Mouse (Mus musculus) testis, adult 2 months (tissue): ENCODE measurements around the gene Tmem132a. TPM values are rescaled to one million over a fixed set of nuclear protein-coding genes. Genes with fewer than 3 reads are reported as not detected.

Experiments
- H3K27ac ChIP-seq: fragments of 200-500 bp; 2 replicates; pipeline ENCODE4 v1.5.1; 2012; ENCODE audit warnings: low read depth, low read length; ENCODE audit not compliant: control insufficient read depth, insufficient read depth
- H3K27me3 ChIP-seq: fragments of 200-500 bp; 2 replicates; pipeline ENCODE4 v1.6.1; 2012; ENCODE audit warnings: mild to moderate bottlenecking, low read length, moderate library complexity; ENCODE audit not compliant: control insufficient read depth, insufficient read depth
- H3K36me3 ChIP-seq: fragments of 200-500 bp; 2 replicates; pipeline ENCODE4 v1.6.1; 2012; ENCODE audit warnings: mild to moderate bottlenecking, low read length; ENCODE audit not compliant: control insufficient read depth, insufficient read depth
- H3K4me1 ChIP-seq: fragments of 200-500 bp; 2 replicates; pipeline ENCODE4 v1.6.1; 2012; ENCODE audit warnings: low read length; ENCODE audit not compliant: control insufficient read depth, insufficient read depth
- H3K4me3 ChIP-seq: fragments of 200-500 bp; 2 replicates; pipeline ENCODE4 v1.5.1; 2012; ENCODE audit warnings: low read depth, mild to moderate bottlenecking, low read length, moderate library complexity, mixed read lengths; ENCODE audit not compliant: control insufficient read depth
- CTCF ChIP-seq: fragments of 200-500 bp; IDR thresholded peaks from 2 replicates; pipeline ENCODE4 v1.5.1; 2012; ENCODE audit warnings: low read depth, mild to moderate bottlenecking, inconsistent platforms, low read length, moderate library complexity; ENCODE audit not compliant: control insufficient read depth, insufficient read depth, insufficient replicate concordance
- POLR2A ChIP-seq: fragments of 200-500 bp; IDR thresholded peaks from 2 replicates; pipeline ENCODE4 v1.6.1; 2012; ENCODE audit warnings: low read depth, mild to moderate bottlenecking, inconsistent platforms, low read length, moderate library complexity; ENCODE audit not compliant: control insufficient read depth
- polyA plus RNA-seq: library from polyadenylated mRNA; depleted of rRNA; stranded (reverse); fragments of >200 nt; gene quantifications from 2 replicates; pipeline ENCODE4 v1.2.3, GENCODE M21; 2012

Gene Tmem132a
- polyA plus RNA-seq, 1 experiment = 2.6 TPM

DNA sequence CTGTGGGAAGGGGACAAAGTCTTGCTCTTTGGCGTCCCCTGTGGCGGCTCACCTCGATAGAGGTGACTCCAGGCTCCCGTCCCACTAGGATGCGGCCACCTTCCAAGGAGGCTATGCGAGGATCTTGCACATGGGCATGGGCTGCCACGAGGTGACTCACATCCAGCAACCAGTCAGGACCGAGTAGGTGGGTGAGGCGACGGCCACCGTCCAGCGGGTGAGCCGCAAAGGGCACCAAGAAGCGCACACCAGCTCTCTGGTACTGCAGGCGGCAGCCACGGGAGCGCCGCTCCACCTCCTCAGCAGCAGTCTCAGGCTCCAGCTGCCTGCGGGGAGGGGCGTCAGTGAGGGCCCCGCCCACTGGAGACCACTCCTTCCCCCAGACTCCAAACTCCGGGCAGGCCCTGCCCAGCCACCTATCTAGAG, 9.7 kb downstream of the Tmem132a start:
- Histone ChIP-seq H3K4me3 (no peak overlapping the region), H3K27me3 (no peaks in the 10 kb centered on the region), H3K27ac (no peak overlapping the region), H3K4me1 (peaks cover 5% of the 10 kb centered on the region), H3K36me3 (no peaks in the 10 kb centered on the region)
- TF ChIP-seq POLR2A (no peak), CTCF (no peak)

- no peaks in the 10 kb centered on the region for H3K27me3 ChIP-seq
- H3K27ac ChIP-seq = no peak overlapping the region
- no peak overlapping the region for H3K4me3 ChIP-seq
- no peaks in the 10 kb centered on the region for H3K36me3 ChIP-seq
- no peak for TF ChIP-seq POLR2A
- TF ChIP-seq CTCF = no peak
- H3K4me1 ChIP-seq = peaks cover 8% of the 10 kb centered on the region
Observed at GRCm38 (mm10) chr19:10856520-10856919, 13.2 kb downstream of the Tmem132a start.

DNA sequence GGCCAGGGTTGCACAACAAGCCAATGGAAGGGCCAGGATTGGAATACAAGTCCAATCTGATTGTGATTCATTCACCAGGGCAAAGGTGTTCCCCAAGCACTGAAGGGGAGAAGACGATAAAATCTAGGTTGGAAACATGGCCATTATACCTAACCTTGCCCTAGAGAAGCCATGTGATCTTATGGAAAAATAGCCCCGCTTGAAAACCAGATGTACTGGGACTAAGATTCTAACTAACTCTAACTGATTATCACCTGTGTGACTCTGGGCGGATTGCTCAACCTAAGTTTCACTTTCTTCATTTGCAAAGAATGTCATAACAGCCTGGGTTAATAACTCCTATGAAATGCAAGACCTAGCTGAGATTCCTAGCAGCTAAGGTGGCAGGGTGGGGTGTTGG, 14.3 kb downstream of the Tmem132a start:
- Histone ChIP-seq H3K27ac (no peak overlapping the region), H3K4me1 (peaks cover 8% of the 10 kb centered on the region), H3K4me3 (no peak overlapping the region), H3K27me3 (no peaks in the 10 kb centered on the region), H3K36me3 (no peaks in the 10 kb centered on the region)
- TF ChIP-seq CTCF = no peak

- H3K27me3 ChIP-seq = no peaks in the 10 kb centered on the region
- no peak overlapping the region for H3K27ac ChIP-seq
- no peaks in the 10 kb centered on the region for H3K36me3 ChIP-seq
- peaks cover 10% of the 10 kb centered on the region for H3K4me1 ChIP-seq
- no peak overlapping the region for H3K4me3 ChIP-seq
- no peak for TF ChIP-seq POLR2A
- no peak for TF ChIP-seq CTCF
Observed at GRCm38 (mm10) chr19:10847311-10848087, 22.2 kb downstream of the Tmem132a start.

- no peaks in the 10 kb centered on the region for H3K27me3 ChIP-seq
- peaks cover 7% of the 10 kb centered on the region for H3K4me1 ChIP-seq
Observed at GRCm38 (mm10) chr19:10846150-10846549, 23.6 kb downstream of the Tmem132a start.

DNA sequence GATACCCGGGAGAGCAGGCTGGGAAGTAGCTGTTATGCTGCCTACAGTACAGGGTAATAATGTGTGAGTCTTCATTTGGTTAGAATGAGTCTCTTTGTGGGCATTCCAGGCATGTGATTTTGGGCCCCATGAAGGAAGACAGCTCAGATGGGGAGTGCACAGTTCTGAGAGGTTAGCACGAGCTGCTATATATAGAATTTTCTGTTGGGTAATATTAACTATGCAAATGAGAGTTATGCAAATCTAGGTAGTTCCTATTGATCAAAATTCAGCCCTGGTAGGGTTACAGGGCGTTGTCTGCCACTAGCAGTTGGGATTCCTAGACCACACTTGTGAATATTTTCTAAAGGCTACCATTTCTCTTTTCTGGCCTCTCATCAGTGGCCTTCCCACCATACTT, 24.3 kb downstream of the Tmem132a start:
- H3K27ac ChIP-seq = no peak overlapping the region
- TF ChIP-seq POLR2A (no peak), CTCF (no peak)

More at GRCm38 (mm10) chr19:10846150-10846549, 23.6 kb downstream of the Tmem132a start:
- H3K36me3 ChIP-seq = no peaks in the 10 kb centered on the region
- H3K4me3 ChIP-seq = no peak overlapping the region
- no peak for TF ChIP-seq POLR2A
- no peak for TF ChIP-seq CTCF
- no peak overlapping the region for H3K27ac ChIP-seq

DNA sequence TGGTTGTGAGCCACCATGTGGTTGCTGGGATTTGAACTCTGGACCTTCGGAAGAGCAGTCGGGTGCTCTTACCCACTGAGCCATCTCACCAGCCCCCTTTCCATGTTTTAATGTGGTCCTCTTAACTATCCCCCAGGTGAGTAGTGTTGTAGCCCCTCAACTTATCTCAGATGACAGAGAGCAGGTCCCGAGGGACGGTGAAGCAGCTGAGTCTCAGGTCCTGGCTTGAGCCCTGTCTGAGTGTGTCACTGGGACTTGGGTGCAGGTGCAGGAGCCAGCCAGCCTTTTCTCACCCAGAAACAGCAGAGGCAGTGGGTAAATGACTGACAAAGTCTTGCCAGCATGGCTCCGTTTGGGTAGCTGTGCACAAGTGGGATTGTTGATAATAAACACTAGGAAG, 25.5 kb downstream of the Tmem132a start:
- TF ChIP-seq POLR2A (no peak), CTCF (no peak)
- Histone ChIP-seq H3K4me3 (no peak overlapping the region), H3K27ac (no peak overlapping the region), H3K36me3 (no peaks in the 10 kb centered on the region), H3K4me1 (peaks cover 7% of the 10 kb centered on the region), H3K27me3 (no peaks in the 10 kb centered on the region)

More for the DNA sequence above, 24.3 kb downstream of the Tmem132a start:
- Histone ChIP-seq H3K4me1 (peaks cover 7% of the 10 kb centered on the region), H3K4me3 (no peak overlapping the region), H3K36me3 (no peaks in the 10 kb centered on the region), H3K27me3 (no peaks in the 10 kb centered on the region)
